Mouse (Mus musculus) intestine, postnatal 0 days (tissue): ENCODE measurements around the gene Armc6. TPM values are rescaled to one million over a fixed set of nuclear protein-coding genes. Genes with fewer than 3 reads are reported as not detected.

ENCODE experiments used
- ATAC-seq: fragments of 200-750 bp; cut with Nextera tagmentation; 2 replicates; pipeline ENCODE4 v1.8.0; 2017; ENCODE audit warnings: mild to moderate bottlenecking, moderate TSS enrichment, moderate library complexity
- H3K27ac ChIP-seq: fragments of 300-500 bp; sonication (generic); 2 replicates; pipeline ENCODE4 v1.5.1; 2014; ENCODE audit warnings: mild to moderate bottlenecking, low read depth, low read length, moderate library complexity
- H3K27me3 ChIP-seq: fragments of 300-500 bp; sonication (generic); replicated peaks from 2 replicates; pipeline ENCODE4 v1.6.1; 2014; ENCODE audit warnings: low read length, mixed read lengths; ENCODE audit not compliant: control insufficient read depth, insufficient read depth
- H3K36me3 ChIP-seq: fragments of 300-500 bp; sonication (generic); 2 replicates; pipeline ENCODE4 v1.6.1; 2014; ENCODE audit warnings: mild to moderate bottlenecking, moderate library complexity; ENCODE audit not compliant: control insufficient read depth, insufficient read depth
- H3K4me1 ChIP-seq: fragments of 300-500 bp; sonication (generic); replicated peaks from 2 replicates; pipeline ENCODE4 v1.6.1; 2014; ENCODE audit warnings: antibody characterized with exemption, low read length, mixed read lengths; ENCODE audit not compliant: control insufficient read depth, insufficient read depth
- H3K4me2 ChIP-seq: fragments of 300-500 bp; sonication (generic); replicated peaks from 2 replicates; pipeline ENCODE4 v1.6.1; 2014; ENCODE audit warnings: low read depth, mild to moderate bottlenecking, moderate library complexity
- H3K4me3 ChIP-seq: fragments of 300-500 bp; sonication (generic); 2 replicates; pipeline ENCODE4 v1.5.1; 2014; ENCODE audit warnings: low read depth, low read length
- H3K9ac ChIP-seq: fragments of 300-500 bp; sonication (generic); 2 replicates; pipeline ENCODE4 v1.6.1; 2014; ENCODE audit warnings: mild to moderate bottlenecking, low read depth, low read length
- H3K9me3 ChIP-seq: fragments of 300-500 bp; sonication (generic); 2 replicates; pipeline ENCODE4 v1.6.1; 2016; ENCODE audit warnings: mixed run types; ENCODE audit not compliant: control insufficient read depth
- CTCF ChIP-seq: sonication (generic); IDR thresholded peaks from 2 replicates; pipeline ENCODE4 v1.5.1; 2016; ENCODE audit warnings: low read depth, mild to moderate bottlenecking, control low read depth, antibody characterized with exemption, moderate library complexity
- WGBS: fragments of 180-500 bp; shearing (Covaris S2); extraction: QIAGEN DNeasy Blood & Tissue Kit; methylation state at CpG from one replicate; pipeline ENCODE4 v1.1.7; 2014; 5-methylcytosine and 5-hydroxymethylcytosine counted together
- polyA plus RNA-seq: library from polyadenylated mRNA; unstranded; fragments of >200 nt; fragmentation: Nextera tagmentation; extraction: Ambion mirVana; gene quantifications from 2 replicates; pipeline ENCODE4 v1.2.1, GENCODE M21; 2015

Armc6 gene
- polyA plus RNA-seq, 1 experiment from 2014 or later: 10.0 TPM

DNA sequence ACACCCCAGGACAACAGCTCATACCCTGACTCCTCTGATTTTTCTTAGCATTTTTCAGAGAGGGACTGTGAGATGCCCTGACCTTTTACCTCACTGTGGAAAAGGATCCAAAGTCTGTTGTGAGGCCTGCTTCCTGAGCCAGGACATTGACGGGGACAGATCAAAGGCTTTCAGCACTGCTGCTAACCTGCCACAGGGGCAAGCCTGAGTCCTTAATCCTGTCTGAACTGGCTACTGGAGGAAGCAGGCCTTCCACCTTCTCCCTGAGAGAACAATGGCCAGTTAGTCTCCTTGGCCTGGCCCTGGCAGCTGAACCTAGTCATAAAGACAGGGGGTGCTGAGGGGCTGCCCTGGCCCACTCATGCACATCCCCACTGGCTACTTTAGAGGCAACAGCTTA, 26.1 kb downstream of the Armc6 start:
- Histone ChIP-seq H3K27ac (no peak overlapping the region; the same call in 1 of the 2 replicates), H3K36me3 (no peaks in the 10 kb centered on the region; the same call in 1 of the 2 replicates)
- no peak for TF ChIP-seq CTCF

DNA sequence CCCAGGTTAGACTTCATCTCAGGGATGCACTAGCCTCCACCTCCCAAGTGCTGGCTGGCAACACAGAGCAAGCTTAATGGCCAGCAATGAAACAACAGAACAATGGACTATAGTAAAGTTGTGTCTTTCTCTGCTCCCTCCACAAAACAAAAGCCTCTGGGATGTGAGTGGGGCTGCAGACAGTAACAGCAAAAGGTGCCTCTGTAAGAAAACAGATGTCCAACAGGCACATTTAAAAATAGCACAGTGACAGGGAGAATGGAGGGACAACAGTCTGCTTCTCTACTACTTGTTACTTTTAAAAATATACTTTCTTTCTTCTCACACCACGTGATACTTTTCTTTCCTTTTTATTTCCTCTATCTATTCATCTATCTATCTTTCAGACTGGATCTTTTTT, 29.5 kb downstream of the Armc6 start:
- Histone ChIP-seq H3K4me1 (no peaks in the 10 kb centered on the region; the same call in 1 of the 2 replicates), H3K36me3 (no peaks in the 10 kb centered on the region; the same call in 1 of the 2 replicates), H3K9ac (no peak overlapping the region), H3K27me3 (no peaks in the 10 kb centered on the region), H3K4me3 (no peak overlapping the region), H3K27ac (no peak overlapping the region), H3K9me3 (no peaks in the 10 kb centered on the region), H3K4me2 (no peak overlapping the region)
- TF ChIP-seq CTCF: no peak
- WGBS: 60% methylated on average over 1 of the region's 1 CpGs
- ATAC-seq: no peak

More for the DNA sequence above, 26.1 kb downstream of the Armc6 start:
- Histone ChIP-seq H3K9me3 (no peaks in the 10 kb centered on the region), H3K27me3 (no peaks in the 10 kb centered on the region), H3K4me2 (no peak overlapping the region), H3K9ac (no peak overlapping the region; the same call in 1 of the 2 replicates), H3K4me3 (no peak overlapping the region), H3K4me1 (0 out of 2 replicates have a peak, but pooled peaks cover 9% of the 10 kb centered on the region)
- ATAC-seq: no peak
- WGBS: 27% methylated on average over 1 of the region's 1 CpGs

DNA sequence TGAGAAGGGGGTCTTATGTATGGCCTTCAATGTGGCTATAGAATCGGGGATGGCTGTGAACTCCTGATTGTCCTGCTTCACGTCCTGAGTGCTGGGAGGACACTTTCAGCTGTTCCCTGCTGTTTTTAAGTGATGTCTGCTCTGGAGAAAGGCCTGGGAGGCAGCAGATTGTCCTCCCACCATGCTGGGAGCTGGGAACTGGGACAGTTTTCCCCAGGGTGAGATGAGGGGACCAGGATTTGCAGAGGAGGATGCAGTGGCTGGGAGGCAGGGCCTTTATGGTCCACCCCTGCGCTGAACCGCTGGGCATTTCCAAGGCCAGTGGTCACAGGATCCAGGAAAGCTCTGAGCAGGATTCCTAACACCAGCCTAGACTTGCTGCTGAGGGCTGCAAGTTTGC, 31.2 kb downstream of the Armc6 start:
- WGBS: 75% methylated on average over 4 of the region's 4 CpGs
- Histone ChIP-seq H3K27me3 (no peaks in the 10 kb centered on the region), H3K36me3 (no peaks in the 10 kb centered on the region; the same call in 1 of the 2 replicates), H3K9ac (no peak overlapping the region), H3K4me3 (no peak overlapping the region), H3K27ac (no peak overlapping the region), H3K9me3 (no peaks in the 10 kb centered on the region), H3K4me1 (peaks cover 6% of the 10 kb centered on the region; the same call in 1 of the 2 replicates), H3K4me2 (no peak overlapping the region)
- no peak for ATAC-seq
- TF ChIP-seq CTCF: no peak

DNA sequence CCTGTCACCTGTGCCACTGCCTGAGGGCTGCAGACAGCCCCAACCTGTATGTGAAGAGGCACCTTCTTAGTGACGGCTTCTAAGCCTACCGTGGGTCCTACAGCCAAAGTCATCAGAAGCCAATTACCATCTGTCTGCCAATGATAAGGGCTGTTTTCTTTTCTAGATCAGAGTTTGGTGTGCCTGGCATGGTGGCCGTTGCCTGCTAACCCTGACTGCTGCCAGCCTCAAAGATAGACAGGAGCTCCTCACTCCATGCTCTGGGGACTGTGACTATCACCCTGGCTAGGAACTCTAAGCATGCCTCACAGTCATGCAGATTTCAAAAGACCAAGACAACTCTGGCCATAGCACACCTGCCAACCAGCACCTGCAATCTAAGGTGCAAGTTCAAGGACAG, 32.8 kb downstream of the Armc6 start:
- 67% methylated on average over 3 of the region's 3 CpGs for WGBS

DNA sequence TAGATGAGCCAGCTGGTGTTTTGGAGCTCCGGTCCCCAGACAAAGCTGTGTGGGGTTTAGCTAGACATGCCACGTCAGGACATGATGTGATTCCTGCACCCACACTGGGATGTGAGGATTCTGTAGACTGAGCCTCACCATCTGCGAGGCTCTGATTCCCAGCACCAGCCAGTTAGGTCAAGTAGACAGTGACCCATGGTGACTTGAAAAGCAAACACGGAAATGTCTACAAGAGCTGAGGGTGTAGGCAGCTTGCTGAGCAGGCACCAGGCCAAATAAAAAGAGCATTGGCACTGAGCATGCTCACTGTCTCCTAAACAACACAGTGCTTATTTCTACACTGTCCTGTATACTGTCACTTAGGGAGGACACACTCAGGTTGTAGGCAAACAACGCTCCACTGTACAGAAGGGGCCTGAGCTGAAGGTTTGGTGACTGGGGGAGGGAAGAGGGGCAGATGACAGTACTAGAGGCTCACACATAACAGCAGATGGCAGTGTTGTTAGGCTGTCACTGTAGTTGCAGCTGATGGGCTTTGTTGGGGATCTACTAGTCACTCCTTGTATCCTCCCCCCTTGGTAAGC, 34.1 kb downstream of the Armc6 start:
- Histone ChIP-seq H3K9me3 (no peaks in the 10 kb centered on the region), H3K27me3 (no peaks in the 10 kb centered on the region), H3K4me2 (no peak overlapping the region), H3K4me1 (peaks cover 6% of the 10 kb centered on the region; the same call in 1 of the 2 replicates), H3K9ac (no peak overlapping the region), H3K27ac (no peak overlapping the region), H3K4me3 (no peak overlapping the region), H3K36me3 (no peaks in the 10 kb centered on the region; the same call in 1 of the 2 replicates)
- TF ChIP-seq CTCF: peak; percentile 74
- ATAC-seq: no peak
- 50% methylated on average over 5 of the region's 5 CpGs for WGBS

More for the DNA sequence above, 32.8 kb downstream of the Armc6 start:
- no peaks in the 10 kb centered on the region for H3K9me3 ChIP-seq
- no peak overlapping the region for H3K9ac ChIP-seq
- H3K36me3 ChIP-seq: no peaks in the 10 kb centered on the region; the same call in 1 of the 2 replicates
- no peak for TF ChIP-seq CTCF
- H3K27ac ChIP-seq: no peak overlapping the region
- no peak overlapping the region for H3K4me3 ChIP-seq
- peaks cover 6% of the 10 kb centered on the region; the same call in 1 of the 2 replicates for H3K4me1 ChIP-seq
- H3K4me2 ChIP-seq: no peak overlapping the region
- no peaks in the 10 kb centered on the region for H3K27me3 ChIP-seq
- no peak for ATAC-seq

DNA sequence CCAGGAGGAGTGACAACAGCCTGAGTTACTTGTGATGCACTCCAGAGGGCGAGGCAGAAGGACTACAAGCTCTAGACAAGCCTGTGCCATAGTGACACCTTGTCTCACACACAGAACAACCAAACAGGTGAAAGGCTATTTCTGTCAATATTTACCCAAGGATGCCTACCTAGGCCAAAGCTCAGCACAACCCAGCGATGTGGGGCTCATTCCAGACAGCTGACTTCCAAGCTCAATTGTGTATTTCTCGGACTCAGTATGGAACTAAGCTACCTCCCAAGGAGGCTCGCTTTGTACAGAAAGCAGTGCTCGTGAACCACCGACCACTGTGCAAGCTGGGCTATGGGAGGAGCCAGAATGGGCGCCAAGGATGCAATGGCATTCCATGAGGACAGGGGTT, 36.7 kb downstream of the Armc6 start:
- Histone ChIP-seq H3K9ac (no peak overlapping the region), H3K27ac (0 out of 2 replicates have a peak overlapping the region, but pooled peaks have one; percentile 50), H3K4me2 (no peak overlapping the region; the same call in 1 of the 2 replicates), H3K27me3 (no peaks in the 10 kb centered on the region), H3K9me3 (no peaks in the 10 kb centered on the region), H3K4me3 (no peak overlapping the region), H3K36me3 (no peaks in the 10 kb centered on the region), H3K4me1 (peaks cover 13% of the 10 kb centered on the region; the same call in 1 of the 2 replicates)
- TF ChIP-seq CTCF: no peak
- WGBS: 29% methylated on average over 7 of the region's 7 CpGs
- 0 out of 2 replicates have a peak, but pooled peaks have one; percentile 3 for ATAC-seq
